Mouse (Mus musculus) embryonic facial prominence, embryonic 11.5 days (tissue): ENCODE measurements at regions not wholly inside any gene's neighbourhood (a gene's known extent, or its start where the extent isn't known, plus 50 kb on each side); places are given as distances from the start of the nearest gene placed in this dataset.
A peak's percentile ranks its signal among the peaks of the same experiment; 100 is the strongest.

ENCODE experiments used
- ATAC-seq: fragments of 200-750 bp; cut with Nextera tagmentation; replicated peaks from 2 replicates; pipeline ENCODE4 v1.8.0; 2017; ENCODE audit warnings: low read depth; ENCODE audit not compliant: insufficient number of reproducible peaks, low FRiP score, low TSS enrichment
- DNase-seq: peaks from one replicate; pipeline ENCODE4 v3.0.0-alpha.2; 2015; ENCODE audit warnings: low spot score
- H3K27ac ChIP-seq: fragments of 300-500 bp; sonication (generic); replicated peaks from 2 replicates; pipeline ENCODE4 v1.5.1; 2014; ENCODE audit warnings: mild to moderate bottlenecking, low read depth, low read length, control low read depth
- H3K27me3 ChIP-seq: fragments of 300-500 bp; sonication (generic); 2 replicates; pipeline ENCODE4 v1.6.1; 2014; ENCODE audit warnings: mild to moderate bottlenecking, low read length, moderate library complexity, mixed read lengths; ENCODE audit not compliant: control insufficient read depth, insufficient read depth
- H3K36me3 ChIP-seq: fragments of 300-500 bp; sonication (generic); replicated peaks from 2 replicates; pipeline ENCODE4 v1.6.1; 2014; ENCODE audit warnings: low read depth, mild to moderate bottlenecking, low read length, moderate library complexity, mixed read lengths; ENCODE audit not compliant: control insufficient read depth, insufficient read depth
- H3K4me1 ChIP-seq: fragments of 300-500 bp; sonication (generic); 2 replicates; pipeline ENCODE4 v1.6.1; 2014; ENCODE audit warnings: low read length, mixed read lengths; ENCODE audit not compliant: control insufficient read depth, insufficient read depth
- H3K4me2 ChIP-seq: fragments of 300-500 bp; sonication (generic); 2 replicates; pipeline ENCODE4 v1.6.1; 2014; ENCODE audit warnings: low read depth, mild to moderate bottlenecking, control low read depth, low read length, moderate library complexity
- H3K4me3 ChIP-seq: fragments of 300-500 bp; sonication (generic); 2 replicates; pipeline ENCODE4 v1.5.1; 2014; ENCODE audit warnings: low read depth, low read length, control low read depth
- H3K9ac ChIP-seq: fragments of 300-500 bp; sonication (generic); replicated peaks from 2 replicates; pipeline ENCODE4 v1.6.1; 2014; ENCODE audit warnings: mild to moderate bottlenecking, control low read depth, low read length
- H3K9me3 ChIP-seq: fragments of 300-500 bp; sonication (generic); replicated peaks from 2 replicates; pipeline ENCODE4 v1.6.1; 2016; ENCODE audit warnings: mild to moderate bottlenecking, low read length, inconsistent platforms, mixed read lengths; ENCODE audit not compliant: control insufficient read depth
- WGBS: fragments of 180-500 bp; shearing (Covaris S2); extraction: QIAGEN DNeasy Blood & Tissue Kit; methylation state at CpG from one replicate; pipeline ENCODE4 v1.1.7; 2014; 5-methylcytosine and 5-hydroxymethylcytosine counted together

DNA sequence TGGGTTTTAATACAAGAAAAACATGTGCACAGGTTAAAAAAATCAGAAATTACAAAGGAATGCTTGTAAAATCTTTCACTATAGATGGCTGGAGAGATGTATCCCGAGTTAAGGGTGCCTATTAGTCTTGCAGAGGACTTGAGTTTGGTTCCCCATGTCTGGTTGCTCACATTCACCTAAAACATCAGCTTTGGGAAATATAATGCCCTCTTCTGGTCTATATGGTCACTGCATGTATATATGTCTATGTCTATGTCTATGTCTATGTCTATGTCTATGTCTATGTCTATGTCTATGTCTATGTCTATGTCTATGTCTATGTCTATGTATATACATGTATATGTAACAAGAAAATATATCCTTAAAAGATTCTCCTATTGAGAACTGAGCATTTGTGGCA lies 196.8 kb upstream of the Xylt1 start:
- Histone ChIP-seq H3K4me1 (no peaks in the 10 kb centered on the region), H3K27ac (no peak overlapping the region), H3K4me2 (no peak overlapping the region), H3K4me3 (no peak overlapping the region), H3K9ac (no peak overlapping the region), H3K27me3 (no peaks in the 10 kb centered on the region), H3K9me3 (no peaks in the 10 kb centered on the region), H3K36me3 (no peaks in the 10 kb centered on the region)
- ATAC-seq (no peak), DNase-seq (no peak)
- WGBS, result 55% methylated on average over 1 of the region's 1 CpGs

GRCm38 (mm10) chr7:117185891-117186290 lies 194.9 kb upstream of the Xylt1 start:
- no peak overlapping the region for H3K9ac ChIP-seq
- no peaks in the 10 kb centered on the region for H3K9me3 ChIP-seq
- H3K27me3 ChIP-seq, result no peaks in the 10 kb centered on the region
- H3K4me2 ChIP-seq, result no peak overlapping the region
- H3K4me1 ChIP-seq, result no peaks in the 10 kb centered on the region
- H3K4me3 ChIP-seq, result no peak overlapping the region
- no peak for ATAC-seq
- no peak overlapping the region for H3K27ac ChIP-seq
- DNase-seq, result no peak
- 95% methylated on average over 1 of the region's 1 CpGs for WGBS
- no peaks in the 10 kb centered on the region for H3K36me3 ChIP-seq

DNA sequence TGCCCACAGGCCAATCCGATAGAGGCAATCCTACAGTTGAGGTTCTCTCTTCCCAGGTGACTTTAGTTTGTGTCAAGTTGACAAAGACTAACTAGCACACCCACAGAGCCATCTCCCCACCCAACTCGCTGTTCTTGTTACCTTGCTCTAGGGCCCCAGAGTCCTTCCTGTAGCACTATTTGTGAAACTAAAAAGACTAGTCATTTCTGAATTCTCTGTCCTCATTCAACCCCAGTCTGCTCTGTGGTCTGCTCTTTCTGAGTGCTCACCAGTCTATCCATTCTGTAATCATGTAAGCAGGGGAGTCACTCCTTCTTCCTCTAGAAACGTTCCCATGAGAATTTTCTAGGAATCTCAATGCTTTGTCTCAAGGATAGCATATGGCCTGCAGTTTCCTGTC lies 184.2 kb upstream of the Xylt1 start:
- WGBS, result 75% methylated on average over 3 of the region's 3 CpGs
- H3K27ac ChIP-seq, result no peak overlapping the region
- ATAC-seq (no peak), DNase-seq (no peak)
- H3K9me3 ChIP-seq, result no peaks in the 10 kb centered on the region
- no peak overlapping the region for H3K9ac ChIP-seq
- H3K4me2 ChIP-seq, result no peak overlapping the region
- no peaks in the 10 kb centered on the region for H3K36me3 ChIP-seq
- H3K4me1 ChIP-seq, result no peaks in the 10 kb centered on the region
- H3K4me3 ChIP-seq, result no peak overlapping the region
- no peaks in the 10 kb centered on the region for H3K27me3 ChIP-seq

- no peak overlapping the region for H3K27ac ChIP-seq
- H3K9ac ChIP-seq, result no peak overlapping the region
- H3K4me3 ChIP-seq, result no peak overlapping the region
- no peaks in the 10 kb centered on the region for H3K9me3 ChIP-seq
- H3K4me2 ChIP-seq, result no peak overlapping the region
- H3K36me3 ChIP-seq, result no peaks in the 10 kb centered on the region
- no peaks in the 10 kb centered on the region for H3K4me1 ChIP-seq
- ATAC-seq (no peak), DNase-seq (no peak)
- H3K27me3 ChIP-seq, result no peaks in the 10 kb centered on the region
These were observed 154.5 kb upstream of the Xylt1 start for GRCm38 (mm10) chr7:117226294-117226693.

- no peak for ATAC-seq
- Histone ChIP-seq H3K27me3 (no peaks in the 10 kb centered on the region), H3K4me3 (no peak overlapping the region), H3K27ac (no peak overlapping the region), H3K36me3 (no peaks in the 10 kb centered on the region), H3K9me3 (no peaks in the 10 kb centered on the region), H3K9ac (no peak overlapping the region), H3K4me1 (no peaks in the 10 kb centered on the region), H3K4me2 (no peak overlapping the region)
- WGBS, result 60% methylated on average over 5 of the region's 5 CpGs
- peak; percentile 15 for DNase-seq
These were observed 151.2 kb upstream of the Xylt1 start for GRCm38 (mm10) chr7:117229619-117230018.

- no peak for ATAC-seq
- no peaks in the 10 kb centered on the region; the same call in 1 of the 2 replicates for H3K4me1 ChIP-seq
- no peak overlapping the region for H3K4me3 ChIP-seq
- H3K9ac ChIP-seq, result no peak overlapping the region
- no peaks in the 10 kb centered on the region for H3K27me3 ChIP-seq
- no peak overlapping the region for H3K27ac ChIP-seq
- 81% methylated on average over 9 of the region's 9 CpGs for WGBS
- no peaks in the 10 kb centered on the region for H3K36me3 ChIP-seq
- DNase-seq, result peak; percentile 19
- no peaks in the 10 kb centered on the region for H3K9me3 ChIP-seq
- H3K4me2 ChIP-seq, result no peak overlapping the region
These were observed 124.0 kb upstream of the Xylt1 start for GRCm38 (mm10) chr7:117256819-117257218.

DNA sequence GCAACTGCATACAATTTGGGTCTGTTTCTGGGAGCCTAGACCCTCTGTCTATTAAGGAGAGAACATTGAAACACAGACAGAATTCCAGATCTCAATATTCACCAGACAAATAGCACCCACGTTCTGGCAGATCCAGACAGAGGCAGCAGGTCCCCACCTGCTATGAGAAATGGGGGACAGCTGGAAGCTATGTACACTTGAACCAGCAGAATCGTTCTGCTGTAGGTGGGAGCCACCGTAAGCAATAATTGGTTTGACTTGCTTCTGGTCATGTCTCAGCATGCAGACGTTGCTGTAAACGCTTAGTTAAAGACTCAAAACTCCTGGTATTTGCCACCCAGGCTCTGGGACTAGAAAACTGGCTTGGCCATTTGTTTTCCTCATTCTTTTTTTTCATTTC lies 122.2 kb upstream of the Xylt1 start:
- Histone ChIP-seq H3K27ac (no peak overlapping the region), H3K9ac (no peak overlapping the region), H3K27me3 (no peaks in the 10 kb centered on the region), H3K4me1 (no peaks in the 10 kb centered on the region; the same call in 1 of the 2 replicates), H3K36me3 (no peaks in the 10 kb centered on the region), H3K4me2 (no peak overlapping the region), H3K4me3 (no peak overlapping the region), H3K9me3 (no peaks in the 10 kb centered on the region)
- 58% methylated on average over 5 of the region's 5 CpGs for WGBS
- ATAC-seq (no peak), DNase-seq (peak; percentile 27)

- no peak overlapping the region for H3K4me2 ChIP-seq
- H3K36me3 ChIP-seq, result no peaks in the 10 kb centered on the region
- no peaks in the 10 kb centered on the region; the same call in 1 of the 2 replicates for H3K4me1 ChIP-seq
- H3K4me3 ChIP-seq, result no peak overlapping the region
- DNase-seq, result peak; percentile 38
- no peaks in the 10 kb centered on the region for H3K9me3 ChIP-seq
- no peaks in the 10 kb centered on the region for H3K27me3 ChIP-seq
- no peak overlapping the region; the same call in 1 of the 2 replicates for H3K9ac ChIP-seq
- 31% methylated on average over 5 of the region's 5 CpGs for WGBS
- ATAC-seq, result no peak
- H3K27ac ChIP-seq, result peak overlapping the region; percentile 52; the same call in 1 of the 2 replicates
These were observed 121.6 kb upstream of the Xylt1 start for GRCm38 (mm10) chr7:117259151-117259550.
